Mouse (Mus musculus): ENCODE data around the gene Trim16.

DNA sequence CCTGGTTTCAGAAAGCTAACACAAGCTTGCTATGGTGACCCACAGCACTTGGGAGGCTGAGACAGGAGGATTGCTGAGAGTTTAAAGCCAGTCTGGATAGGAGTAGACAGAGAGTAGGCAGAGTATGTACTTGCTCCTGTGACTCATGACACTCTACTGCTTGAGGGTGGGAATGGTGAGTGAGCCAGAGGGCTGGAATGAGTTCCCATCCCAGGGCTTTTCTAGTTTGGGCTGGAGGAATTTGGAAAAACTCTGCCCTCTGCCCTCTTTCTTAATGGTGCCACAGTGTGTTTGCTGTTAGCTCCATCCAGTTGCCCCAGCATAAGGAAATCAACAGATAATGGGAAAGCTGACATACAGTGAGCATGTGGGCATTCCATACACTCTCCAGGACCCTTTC lies 11.9 kb downstream of the Trim16 start:
- TF ChIP-seq CTCF (IDR thresholded peaks at IDR 0.05; ENCODE audit: insufficient read depth, low read depth, low read length) = no peak
- no peak for TF ChIP-seq POLR2A (IDR thresholded peaks at IDR 0.05; ENCODE audit: insufficient read depth, low read depth, low read length)

Data from olfactory bulb, adult 2 months (tissue).